Mouse (Mus musculus) forebrain, embryonic 12.5 days (tissue): ENCODE measurements around the gene Cdcp2. TPM values are rescaled to one million over a fixed set of nuclear protein-coding genes. Genes with fewer than 3 reads are reported as not detected.
"Not testable (repeated sequence)": the region's sequence is repeated elsewhere in the genome, so short reads cannot be mapped to it uniquely, and the experiment has no call there.

Experiments used
- ATAC-seq: fragments of 200-750 bp; cut with Nextera tagmentation; 2 replicates; pipeline ENCODE4 v1.8.0; 2017; ENCODE audit warnings: moderate TSS enrichment; ENCODE audit not compliant: low FRiP score
- H3K27ac ChIP-seq: fragments of 300-500 bp; sonication (generic); 2 replicates; pipeline ENCODE4 v1.5.1; 2016; ENCODE audit warnings: mild to moderate bottlenecking
- H3K27me3 ChIP-seq: fragments of 300-500 bp; sonication (generic); 2 replicates; pipeline ENCODE4 v1.6.1; 2016; ENCODE audit warnings: mild to moderate bottlenecking
- H3K36me3 ChIP-seq: fragments of 300-500 bp; sonication (generic); replicated peaks from 2 replicates; pipeline ENCODE4 v1.6.1; 2016; ENCODE audit warnings: mild to moderate bottlenecking
- H3K4me1 ChIP-seq: fragments of 300-500 bp; sonication (generic); 2 replicates; pipeline ENCODE4 v1.6.1; 2016
- H3K4me2 ChIP-seq: fragments of 300-500 bp; sonication (generic); 2 replicates; pipeline ENCODE4 v1.6.1; 2016; ENCODE audit warnings: mild to moderate bottlenecking, moderate library complexity
- H3K4me3 ChIP-seq: fragments of 300-500 bp; sonication (generic); replicated peaks from 2 replicates; pipeline ENCODE4 v1.5.1; 2016; ENCODE audit warnings: mild to moderate bottlenecking
- H3K9ac ChIP-seq: fragments of 300-500 bp; sonication (generic); 2 replicates; pipeline ENCODE4 v1.6.1; 2016; ENCODE audit warnings: mild to moderate bottlenecking
- H3K9me3 ChIP-seq: fragments of 300-500 bp; sonication (generic); 2 replicates; pipeline ENCODE4 v1.6.1; 2016
- WGBS: fragments of 180-500 bp; shearing (Covaris S2); methylation state at CpG from one replicate; pipeline ENCODE4 v1.1.7; 2016; 5-methylcytosine and 5-hydroxymethylcytosine counted together
- polyA plus RNA-seq: library from polyadenylated mRNA; unstranded; fragments of >200 nt; fragmentation: Nextera tagmentation; extraction: Ambion mirVana; gene quantifications from 2 replicates; pipeline ENCODE4 v1.2.1, GENCODE M21; 2016

Gene Cdcp2
- polyA plus RNA-seq, 1 experiment from 2014 or later = not detected

GRCm38 (mm10) chr4:107096043-107096442 is 648 bp upstream of the Cdcp2 start:
- no peaks in the 10 kb centered on the region for H3K9me3 ChIP-seq
- no peaks in the 10 kb centered on the region for H3K36me3 ChIP-seq
- no peak overlapping the region for H3K9ac ChIP-seq
- no peak overlapping the region for H3K4me3 ChIP-seq
- WGBS = 39% methylated on average over 6 of the region's 6 CpGs
- H3K27me3 ChIP-seq = no peaks in the 10 kb centered on the region
- ATAC-seq = no peak
- H3K27ac ChIP-seq = peak overlapping the region; percentile 32; the same call in 1 of the 2 replicates
- H3K4me2 ChIP-seq = no peak overlapping the region
- H3K4me1 ChIP-seq = peaks cover 41% of the 10 kb centered on the region

- WGBS = 67% methylated on average over 15 of the region's 15 CpGs
- H3K27me3 ChIP-seq = no peaks in the 10 kb centered on the region
- no peak overlapping the region for H3K27ac ChIP-seq
- no peak overlapping the region for H3K4me3 ChIP-seq
- H3K4me1 ChIP-seq = peaks cover 32% of the 10 kb centered on the region
- no peak overlapping the region for H3K4me2 ChIP-seq
- H3K9me3 ChIP-seq = no peaks in the 10 kb centered on the region
- H3K36me3 ChIP-seq = no peaks in the 10 kb centered on the region
- ATAC-seq = no peak
- H3K9ac ChIP-seq = no peak overlapping the region
Observed at GRCm38 (mm10) chr4:107097871-107098270, 1.2 kb downstream of the Cdcp2 start.

- no peak overlapping the region for H3K27ac ChIP-seq
- H3K36me3 ChIP-seq = no peaks in the 10 kb centered on the region
- no peak overlapping the region for H3K9ac ChIP-seq
- no peak overlapping the region for H3K4me3 ChIP-seq
- no peaks in the 10 kb centered on the region for H3K9me3 ChIP-seq
- ATAC-seq = no peak
- H3K4me1 ChIP-seq = peaks cover 32% of the 10 kb centered on the region
- no peaks in the 10 kb centered on the region for H3K27me3 ChIP-seq
- H3K4me2 ChIP-seq = no peak overlapping the region
- WGBS = 77% methylated on average over 10 of the region's 10 CpGs
Observed at GRCm38 (mm10) chr4:107098375-107098774, 1.7 kb downstream of the Cdcp2 start.

GRCm38 (mm10) chr4:107098791-107099525 is 2.3 kb downstream of the Cdcp2 start:
- Histone ChIP-seq H3K27ac (no peak overlapping the region), H3K9me3 (no peaks in the 10 kb centered on the region), H3K9ac (no peak overlapping the region), H3K27me3 (no peaks in the 10 kb centered on the region), H3K4me2 (no peak overlapping the region), H3K36me3 (no peaks in the 10 kb centered on the region), H3K4me1 (peaks cover 32% of the 10 kb centered on the region), H3K4me3 (no peak overlapping the region)
- 83% methylated on average over 17 of the region's 17 CpGs for WGBS
- no peak for ATAC-seq

- Histone ChIP-seq H3K27ac (no peak overlapping the region), H3K27me3 (0 out of 2 replicates have a peak, but pooled peaks cover 4% of the 10 kb centered on the region), H3K4me1 (peaks cover 13% of the 10 kb centered on the region), H3K9ac (no peak overlapping the region), H3K36me3 (no peaks in the 10 kb centered on the region), H3K4me2 (no peak overlapping the region), H3K9me3 (no peaks in the 10 kb centered on the region), H3K4me3 (no peak overlapping the region)
- 86% methylated on average over 8 of the region's 8 CpGs for WGBS
- ATAC-seq = no peak
Observed at GRCm38 (mm10) chr4:107102220-107102619, 5.5 kb downstream of the Cdcp2 start.

- 95% methylated on average over 16 of the region's 16 CpGs for WGBS
- no peak for ATAC-seq
Observed at GRCm38 (mm10) chr4:107106777-107107176, 10.1 kb downstream of the Cdcp2 start.

GRCm38 (mm10) chr4:107108291-107108731 is 11.6 kb downstream of the Cdcp2 start:
- WGBS = 65% methylated on average over 13 of the region's 13 CpGs
- 0 out of 2 replicates have a peak, but pooled peaks cover 4% of the 10 kb centered on the region for H3K27me3 ChIP-seq
- no peaks in the 10 kb centered on the region for H3K36me3 ChIP-seq
- H3K27ac ChIP-seq = 0 out of 2 replicates have a peak overlapping the region, but pooled peaks have one; percentile 33
- H3K9me3 ChIP-seq = no peaks in the 10 kb centered on the region
- H3K4me3 ChIP-seq = no peak overlapping the region
- no peak overlapping the region for H3K9ac ChIP-seq
- no peak overlapping the region for H3K4me2 ChIP-seq
- ATAC-seq = peak; percentile 72; the same call in 1 of the 2 replicates
- H3K4me1 ChIP-seq = peaks cover 9% of the 10 kb centered on the region

More at GRCm38 (mm10) chr4:107106777-107107176, 10.1 kb downstream of the Cdcp2 start:
- no peaks in the 10 kb centered on the region for H3K9me3 ChIP-seq
- H3K4me1 ChIP-seq = peaks cover 9% of the 10 kb centered on the region
- no peak overlapping the region for H3K4me2 ChIP-seq
- 0 out of 2 replicates have a peak, but pooled peaks cover 4% of the 10 kb centered on the region for H3K27me3 ChIP-seq
- H3K9ac ChIP-seq = no peak overlapping the region
- H3K27ac ChIP-seq = no peak overlapping the region
- no peaks in the 10 kb centered on the region for H3K36me3 ChIP-seq
- no peak overlapping the region for H3K4me3 ChIP-seq

- H3K27ac ChIP-seq = not testable (repeated sequence)
- WGBS = 92% methylated on average over 6 of the region's 6 CpGs
Observed at GRCm38 (mm10) chr4:107109181-107109580, 12.5 kb downstream of the Cdcp2 start.

GRCm38 (mm10) chr4:107114278-107114677 is 17.6 kb downstream of the Cdcp2 start:
- H3K36me3 ChIP-seq = no peaks in the 10 kb centered on the region
- H3K27me3 ChIP-seq = peaks cover 3% of the 10 kb centered on the region; the same call in 1 of the 2 replicates
- no peak overlapping the region for H3K9ac ChIP-seq
- no peaks in the 10 kb centered on the region for H3K4me1 ChIP-seq
- no peak overlapping the region for H3K27ac ChIP-seq
- no peak for ATAC-seq
- WGBS = 71% methylated on average over 8 of the region's 8 CpGs
- H3K4me3 ChIP-seq = no peak overlapping the region
- no peak overlapping the region for H3K4me2 ChIP-seq
- no peaks in the 10 kb centered on the region for H3K9me3 ChIP-seq

More at GRCm38 (mm10) chr4:107109181-107109580, 12.5 kb downstream of the Cdcp2 start:
- H3K4me2 ChIP-seq, H3K4me3 ChIP-seq, H3K9ac ChIP-seq, ATAC-seq, H3K36me3 ChIP-seq, H3K9me3 ChIP-seq, H3K4me1 ChIP-seq, H3K27me3 ChIP-seq: not testable (repeated sequence)

GRCm38 (mm10) chr4:107117741-107118385 is 21.2 kb downstream of the Cdcp2 start:
- 81% methylated on average over 2 of the region's 2 CpGs for WGBS
- no peaks in the 10 kb centered on the region for H3K36me3 ChIP-seq
- H3K4me1 ChIP-seq = peaks cover 11% of the 10 kb centered on the region
- ATAC-seq = no peak
- H3K9ac ChIP-seq = no peak overlapping the region
- H3K27me3 ChIP-seq = peaks cover 3% of the 10 kb centered on the region; the same call in 1 of the 2 replicates
- no peaks in the 10 kb centered on the region for H3K9me3 ChIP-seq
- no peak overlapping the region for H3K4me2 ChIP-seq
- H3K27ac ChIP-seq = no peak overlapping the region
- H3K4me3 ChIP-seq = no peak overlapping the region

- Histone ChIP-seq H3K9me3 (no peaks in the 10 kb centered on the region), H3K9ac (no peak overlapping the region), H3K4me1 (peaks cover 12% of the 10 kb centered on the region), H3K27ac (no peak overlapping the region), H3K27me3 (peaks cover 3% of the 10 kb centered on the region; the same call in 1 of the 2 replicates), H3K36me3 (no peaks in the 10 kb centered on the region), H3K4me3 (no peak overlapping the region), H3K4me2 (no peak overlapping the region)
- WGBS = 70% methylated on average over 4 of the region's 4 CpGs
- no peak for ATAC-seq
Observed at GRCm38 (mm10) chr4:107119056-107119455, 22.4 kb downstream of the Cdcp2 start.

- no peaks in the 10 kb centered on the region for H3K9me3 ChIP-seq
- H3K27ac ChIP-seq = no peak overlapping the region
- no peaks in the 10 kb centered on the region for H3K36me3 ChIP-seq
- 93% methylated on average over 6 of the region's 6 CpGs for WGBS
- peaks cover 3% of the 10 kb centered on the region; the same call in 1 of the 2 replicates for H3K27me3 ChIP-seq
- H3K4me3 ChIP-seq = no peak overlapping the region
- no peak overlapping the region for H3K4me2 ChIP-seq
- no peak for ATAC-seq
- H3K9ac ChIP-seq = no peak overlapping the region
- peaks cover 24% of the 10 kb centered on the region for H3K4me1 ChIP-seq
Observed at GRCm38 (mm10) chr4:107120676-107121075, 24.0 kb downstream of the Cdcp2 start.
